Mouse (Mus musculus) lung, postnatal 25 days (tissue): Measurements from ENCODE around the gene Crybb2.
A peak's percentile ranks its signal among the peaks of the same experiment; 100 is the strongest.

ENCODE experiments used
- DNase-seq: peaks from one replicate; pipeline ENCODE4 v3.0.0; 2022; ENCODE audit warnings: low spot score

Crybb2 gene

DNA sequence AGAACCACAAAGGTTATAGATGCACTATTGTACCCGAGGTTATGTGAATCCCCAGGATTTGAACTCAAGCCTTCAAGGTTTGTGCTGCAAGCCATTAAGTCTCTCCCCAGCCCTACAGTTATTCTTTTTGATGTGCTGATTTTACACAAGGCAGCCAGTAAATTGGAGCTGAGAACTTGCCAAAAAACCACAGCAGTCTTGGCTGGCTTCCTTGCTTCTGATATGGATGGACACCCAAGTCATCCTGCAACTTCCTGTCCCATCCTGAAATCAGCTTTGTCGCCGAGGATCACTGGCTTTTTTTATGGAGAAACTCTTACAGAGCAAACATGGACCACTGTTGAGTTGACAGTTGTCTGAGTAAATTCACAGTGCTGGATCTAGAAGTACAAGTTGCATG lies 39.8 kb downstream of the Crybb2 start:
- no peak for DNase-seq

DNA sequence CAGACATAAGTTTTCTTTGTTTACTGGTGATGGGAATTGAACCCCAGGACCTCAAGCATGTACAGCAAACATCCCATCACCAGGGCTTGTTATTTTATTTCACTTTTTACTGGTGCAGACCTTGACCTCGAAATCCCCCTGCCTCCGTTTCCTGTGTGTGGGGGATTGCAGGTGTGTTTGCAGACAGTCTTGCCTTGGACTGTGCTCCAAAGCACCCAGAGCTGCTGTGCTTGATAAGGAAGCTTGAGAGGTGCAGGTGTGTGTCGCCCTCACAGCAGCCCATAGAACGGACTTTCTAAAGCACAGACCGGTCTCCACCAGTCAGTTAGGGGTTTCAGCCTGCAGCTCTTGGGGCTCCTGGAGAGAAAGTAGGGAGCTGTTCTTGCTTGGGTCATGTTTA lies 43.2 kb downstream of the Crybb2 start:
- no peak for DNase-seq

DNA sequence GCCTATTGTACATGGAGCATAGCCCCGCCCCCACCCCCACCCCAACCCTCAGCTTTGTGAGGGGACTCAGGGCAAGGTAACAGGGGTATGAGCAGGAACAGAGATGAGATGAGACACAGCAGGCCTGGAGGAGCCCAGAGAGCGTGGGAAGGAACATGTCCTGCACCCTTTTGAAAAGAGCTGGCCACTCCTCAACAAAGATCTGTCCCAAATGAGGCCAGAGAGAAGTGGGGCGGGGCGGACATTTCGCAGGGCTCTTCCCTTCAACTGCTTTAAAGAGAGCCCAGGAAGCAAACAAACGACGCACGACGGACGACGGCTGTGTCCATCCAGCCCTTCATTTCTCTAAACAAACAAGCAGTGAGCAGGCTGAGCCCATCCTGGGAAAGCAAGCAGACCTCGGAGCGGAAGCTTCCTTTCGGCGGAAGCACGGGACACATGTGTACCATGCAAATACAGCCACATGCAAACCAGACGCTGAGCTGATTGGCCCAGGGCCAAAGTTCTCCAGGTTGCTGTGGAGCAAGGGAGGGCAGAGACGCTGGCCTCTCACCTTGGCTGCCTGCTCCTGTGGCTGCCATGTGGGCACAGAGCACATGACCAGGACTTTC lies 45.7 kb downstream of the Crybb2 start:
- peak; percentile 87 for DNase-seq

DNA sequence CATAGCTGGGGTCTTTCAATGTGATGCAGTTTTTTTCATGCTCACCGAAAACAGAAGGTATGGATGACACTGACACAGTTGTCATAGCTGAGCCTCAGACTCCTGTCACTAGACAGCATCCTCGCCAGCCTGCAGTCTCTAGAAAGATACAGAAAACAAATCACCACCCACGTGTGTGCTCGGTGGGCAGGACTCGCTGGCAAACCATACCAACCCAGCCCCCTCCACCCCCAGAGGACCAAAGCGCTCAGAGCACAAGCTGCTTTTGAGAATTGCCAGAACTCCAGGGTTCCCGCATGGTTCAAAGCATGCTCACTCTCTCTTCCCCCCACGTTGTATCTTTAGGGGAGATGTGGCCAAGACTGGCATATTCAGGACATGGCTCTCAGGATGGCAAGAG lies 51.7 kb downstream of the Crybb2 start:
- DNase-seq = no peak

DNA sequence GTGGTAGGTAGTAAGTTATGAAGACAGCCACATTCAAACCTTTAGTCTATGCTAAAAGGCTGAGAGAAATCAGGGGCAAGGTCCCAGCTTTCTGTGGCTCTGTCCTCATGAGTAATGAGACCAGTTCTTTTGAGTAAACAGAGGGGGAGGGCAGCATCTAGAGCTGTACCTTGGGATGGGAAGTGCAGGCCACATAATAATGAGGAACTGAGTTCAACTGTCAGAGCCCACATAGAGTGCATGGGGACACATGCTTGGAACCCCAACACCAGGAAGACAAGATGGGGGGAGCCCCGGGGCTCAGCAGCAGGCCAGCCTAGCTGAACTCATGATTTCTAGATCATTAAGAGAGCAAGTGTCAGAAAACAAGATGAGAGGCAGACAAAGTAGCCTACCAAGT lies 52.9 kb downstream of the Crybb2 start:
- no peak for DNase-seq

DNA sequence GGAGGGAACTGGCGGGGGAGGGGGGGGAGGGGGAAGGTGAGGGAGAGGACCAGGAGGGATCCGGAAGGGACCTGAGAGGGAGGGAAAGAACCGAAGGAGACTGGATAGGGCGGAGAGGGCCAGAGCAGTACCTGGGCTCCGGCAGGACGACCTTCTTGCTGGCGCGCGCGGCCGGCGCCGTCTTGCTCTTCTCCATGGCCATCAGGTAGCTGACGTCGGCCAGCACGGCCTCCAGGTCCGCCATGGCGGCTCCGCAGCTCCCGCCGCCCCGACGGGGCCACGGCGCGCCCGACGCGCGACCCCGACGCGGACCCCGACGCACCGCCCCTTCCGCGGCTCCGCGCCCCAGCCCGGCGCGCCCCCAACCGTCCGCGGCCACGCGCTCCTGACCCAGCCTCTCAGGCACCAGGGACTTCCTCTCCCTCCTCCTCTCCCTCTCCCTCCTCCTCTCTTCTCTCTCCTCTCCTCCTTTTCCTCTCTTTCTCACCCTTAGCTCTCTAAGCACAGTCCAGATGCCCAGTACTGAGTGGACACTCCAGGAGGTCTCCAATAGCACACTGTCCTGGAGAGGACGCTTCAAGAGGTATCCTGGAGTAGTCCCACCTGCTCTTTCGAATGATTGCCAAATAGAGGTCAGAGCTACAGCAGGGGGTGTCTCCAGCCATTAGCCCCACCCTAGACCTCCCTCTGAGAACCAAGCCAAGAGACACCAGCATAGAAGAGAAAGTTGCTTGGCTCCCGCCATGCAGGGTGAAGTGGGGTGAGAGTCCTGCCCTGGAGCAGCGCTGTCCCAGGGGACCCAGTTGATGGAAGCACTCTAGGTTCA lies 54.5 kb downstream of the Crybb2 start, which contains the start of gene Grk3:
TSS of gene Grk3 (minus strand) at position 556 of the 826 bp plus-strand sequence.
- DNase-seq = peak; percentile 66

DNA sequence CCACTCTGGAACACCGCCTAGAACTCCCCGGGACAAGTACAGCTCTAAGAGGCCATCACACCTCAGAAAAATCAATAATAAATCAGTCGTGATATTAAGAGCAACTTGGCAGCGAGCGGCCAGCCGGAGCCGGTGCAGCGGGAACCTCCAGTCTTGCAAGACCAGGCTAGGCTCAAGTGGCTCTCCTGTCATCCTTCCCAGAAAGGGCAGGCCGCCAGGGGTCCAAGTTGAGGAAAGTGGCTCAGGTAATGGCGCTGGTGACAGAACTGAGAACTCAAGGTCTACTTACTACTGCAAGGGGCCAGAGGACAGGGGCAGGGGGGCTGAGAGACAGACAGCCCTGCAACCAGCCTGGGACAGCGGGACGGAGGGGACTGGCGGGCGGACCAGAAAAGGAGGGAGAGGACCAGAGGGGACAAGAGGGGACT lies 55.1 kb downstream of the Crybb2 start:
- DNase-seq = peak; percentile 90

DNA sequence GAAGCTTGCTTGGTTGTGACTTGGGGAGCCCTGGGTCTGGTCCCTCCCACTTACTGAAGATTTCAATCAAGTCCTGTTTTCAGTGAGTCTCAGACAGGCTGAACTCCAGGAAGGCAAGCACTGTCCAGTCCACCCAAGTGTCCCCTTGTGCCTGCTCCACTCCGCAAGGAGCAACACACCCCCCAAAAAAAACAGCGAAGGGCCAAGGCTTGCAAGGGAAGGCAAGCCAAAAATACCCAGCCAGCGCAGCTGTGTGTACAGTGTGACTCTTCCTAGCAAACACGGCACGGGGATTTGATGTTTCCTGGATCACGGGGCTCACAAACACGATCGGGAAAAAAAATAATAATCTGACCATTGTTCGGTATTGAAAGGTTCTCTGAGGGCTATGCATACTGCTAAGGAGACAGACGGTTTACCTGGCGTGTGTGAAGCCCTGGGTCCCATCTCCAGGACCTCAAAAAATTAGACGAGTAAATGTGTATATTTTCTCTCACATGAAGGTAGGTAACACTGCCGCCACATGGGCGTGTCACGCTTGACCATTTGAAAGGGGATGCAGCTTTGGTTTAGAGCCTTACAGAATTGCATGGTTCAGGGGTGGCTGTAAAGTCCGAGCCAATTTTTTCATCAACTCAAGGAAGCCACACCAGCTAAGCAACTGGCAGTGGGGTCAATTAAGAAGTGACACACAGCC lies 55.7 kb downstream of the Crybb2 start:
- DNase-seq = no peak

DNA sequence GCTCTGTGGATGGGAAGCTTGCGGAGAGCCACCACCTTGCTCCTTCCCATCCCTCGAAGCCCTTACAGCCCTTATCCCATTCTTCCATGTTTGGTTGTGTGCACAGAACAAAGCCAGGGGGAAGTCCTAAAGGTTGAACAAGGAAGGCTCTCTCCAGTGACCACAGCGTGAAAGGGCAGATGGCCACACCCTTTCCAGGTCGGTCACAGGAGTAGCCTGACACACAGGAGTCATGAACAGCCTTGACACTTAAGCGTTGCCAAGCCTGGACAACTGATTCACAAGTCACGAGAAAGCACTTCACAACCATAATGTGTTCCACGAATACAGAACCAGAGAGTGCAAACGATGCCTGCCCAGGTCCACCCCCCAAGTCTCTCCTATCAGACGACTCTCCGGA lies 58.0 kb downstream of the Crybb2 start:
- peak; percentile 41 for DNase-seq

DNA sequence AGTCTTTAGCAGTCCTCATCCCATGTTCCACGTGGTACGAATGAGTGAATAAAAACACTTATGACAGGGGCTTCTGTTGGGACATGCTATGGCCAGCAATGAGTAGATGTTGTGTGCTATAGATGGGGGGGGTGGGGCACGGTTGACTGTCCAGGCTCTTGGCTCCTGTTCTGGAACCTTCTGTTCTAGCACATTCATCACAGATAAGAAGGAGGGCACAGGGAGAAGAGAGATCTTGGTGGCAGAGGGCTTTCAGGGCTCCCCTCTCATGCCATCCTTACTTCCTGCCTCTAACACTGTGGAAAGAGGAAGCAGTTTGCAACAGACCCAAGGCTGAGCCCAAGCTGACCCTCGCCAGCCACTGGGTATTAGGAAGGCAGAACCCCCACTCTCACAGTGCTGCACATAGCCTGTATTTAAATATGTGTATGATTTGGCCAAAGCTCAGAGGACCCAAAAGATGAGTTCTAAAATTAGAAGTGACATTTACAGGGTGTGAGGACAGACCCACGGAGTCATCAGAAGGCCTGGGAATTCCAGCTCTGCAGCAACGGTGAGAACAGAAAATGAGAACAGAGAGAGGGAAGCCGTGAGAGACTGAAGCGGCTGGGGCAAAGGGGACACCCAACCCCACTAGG lies 60.6 kb downstream of the Crybb2 start:
- DNase-seq = no peak

DNA sequence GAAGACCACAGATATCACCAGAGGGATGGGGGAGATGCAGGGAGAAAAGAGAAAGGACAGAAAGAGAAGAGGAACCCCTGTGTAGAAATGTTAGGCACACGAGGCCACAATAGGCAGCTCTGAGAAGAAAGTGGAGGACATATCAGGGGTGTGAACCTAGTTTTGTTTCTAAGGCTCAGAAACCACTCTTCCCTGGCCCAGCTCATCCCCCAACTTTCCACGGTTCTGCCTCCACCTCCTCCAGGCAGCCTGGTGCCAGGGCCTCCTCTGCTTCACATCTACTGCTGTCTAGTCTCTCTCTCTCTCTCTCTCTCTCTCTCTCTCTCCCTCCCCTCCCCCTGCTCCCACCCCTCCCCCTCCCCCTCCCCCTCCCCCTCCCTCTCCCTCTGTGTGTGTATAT lies 61.4 kb downstream of the Crybb2 start:
- DNase-seq = no peak
